Mouse (Mus musculus) ovary, postnatal 14 days (tissue): Measurements from ENCODE around the gene Ap3m1.

ENCODE experiments used
- DNase-seq: peaks from one replicate; pipeline ENCODE4 v3.0.0; 2022; ENCODE audit warnings: low spot score

Ap3m1 gene

GRCm38 (mm10) chr14:21013800-21014334, 38.4 kb downstream of the Ap3m1 start:
- DNase-seq: no peak

GRCm38 (mm10) chr14:20999617-21000016, 52.7 kb downstream of the Ap3m1 start:
- DNase-seq: no peak

GRCm38 (mm10) chr14:20997548-20997947, 54.8 kb downstream of the Ap3m1 start:
- DNase-seq: no peak

GRCm38 (mm10) chr14:20996361-20996760, 55.9 kb downstream of the Ap3m1 start:
- no peak for DNase-seq

GRCm38 (mm10) chr14:20995497-20995896, 56.8 kb downstream of the Ap3m1 start:
- DNase-seq: no peak

GRCm38 (mm10) chr14:20994475-20994874, 57.8 kb downstream of the Ap3m1 start:
- DNase-seq: no peak

GRCm38 (mm10) chr14:20993067-20993691, 59.1 kb downstream of the Ap3m1 start:
- peak; percentile 34 for DNase-seq

GRCm38 (mm10) chr14:20991492-20991891, 60.8 kb downstream of the Ap3m1 start:
- no peak for DNase-seq

GRCm38 (mm10) chr14:20985482-20985881, 66.8 kb downstream of the Ap3m1 start:
- DNase-seq: no peak

- DNase-seq: peak; percentile 28
Observed at GRCm38 (mm10) chr14:20983832-20984231, 68.5 kb downstream of the Ap3m1 start.
